Mouse (Mus musculus) adrenal gland, postnatal 0 days (tissue): ENCODE results near the gene Smndc1. TPM values are rescaled to one million over a fixed set of nuclear protein-coding genes. Genes with fewer than 3 reads are reported as not detected.

Experiments used
- polyA plus RNA-seq: library from polyadenylated mRNA; unstranded; fragments of >200 nt; fragmentation: Nextera tagmentation; extraction: Ambion mirVana; gene quantifications from 2 replicates; pipeline ENCODE4 v1.2.1, GENCODE M21; 2015

Smndc1 gene
- polyA plus RNA-seq, result 22.8 and 34.7 TPM in 2 replicates

GRCm38 (mm10) chr19:53390495-53391007 lies at the start of gene Smndc1:
Gene Smndc1 (minus strand): TSS chr19:53390578.

GRCm38 (mm10) chr19:53371666-53372065 lies 18.7 kb downstream of the Smndc1 start, which contains the start of gene Gm10197:
Gene Gm10197 (minus strand): TSS chr19:53371766.

Other genes starting within 250 kb of the Smndc1 start
- gene Mxi1, start 80.1 kb downstream of the Smndc1 start, polyA plus RNA-seq, result 40.8 and 43.5 TPM in 2 replicates
- gene Gm10197, start 18.8 kb downstream of the Smndc1 start, polyA plus RNA-seq, result not detected in 2 replicates
- gene Dusp5, start 138.5 kb upstream of the Smndc1 start, polyA plus RNA-seq, result 4.2 and 6.7 TPM in 2 replicates
- gene Nutf2-ps1, start 198.5 kb upstream of the Smndc1 start, polyA plus RNA-seq, result 156 and 221 TPM in 2 replicates
- gene Smc3, start 209.8 kb upstream of the Smndc1 start, polyA plus RNA-seq, result 31.9 and 34.5 TPM in 2 replicates